Mouse (Mus musculus) effector memory CD4-positive, alpha-beta T cell, adult 5 months (primary cell): ENCODE measurements around the gene Olfr680-ps1. TPM values are rescaled to one million over a fixed set of nuclear protein-coding genes. Genes with fewer than 3 reads are reported as not detected.

Experiments used
- polyA plus RNA-seq: library from polyadenylated mRNA; unstranded; fragments of 100-300 nt; shearing (Covaris generic); gene quantifications from one replicate; pipeline ENCODE4 v1.2.1, GENCODE M21; 2017

Gene Olfr680-ps1
- polyA plus RNA-seq = not detected

DNA sequence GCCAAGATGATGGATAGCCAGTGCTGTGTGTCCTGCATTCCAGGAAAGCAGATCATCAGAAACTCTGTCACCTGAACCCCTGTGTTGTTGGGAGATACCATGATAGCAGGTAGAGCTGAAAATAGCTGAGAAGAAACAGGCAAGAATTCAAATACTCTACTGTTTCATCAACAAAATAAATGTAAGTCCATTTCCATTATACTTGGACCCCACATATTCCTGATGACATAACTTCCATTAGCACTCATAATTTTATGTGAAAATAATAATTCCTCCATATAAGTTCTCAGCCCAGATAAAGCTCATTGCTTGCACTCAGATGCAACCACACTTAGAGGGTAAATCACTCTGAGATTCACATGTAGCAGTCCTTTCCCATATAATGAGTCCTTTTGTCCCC, at the start of gene Olfr680-ps1:
Gene Olfr680-ps1 (minus strand): TSS at position 101 of the 400 bp plus-strand sequence.

DNA sequence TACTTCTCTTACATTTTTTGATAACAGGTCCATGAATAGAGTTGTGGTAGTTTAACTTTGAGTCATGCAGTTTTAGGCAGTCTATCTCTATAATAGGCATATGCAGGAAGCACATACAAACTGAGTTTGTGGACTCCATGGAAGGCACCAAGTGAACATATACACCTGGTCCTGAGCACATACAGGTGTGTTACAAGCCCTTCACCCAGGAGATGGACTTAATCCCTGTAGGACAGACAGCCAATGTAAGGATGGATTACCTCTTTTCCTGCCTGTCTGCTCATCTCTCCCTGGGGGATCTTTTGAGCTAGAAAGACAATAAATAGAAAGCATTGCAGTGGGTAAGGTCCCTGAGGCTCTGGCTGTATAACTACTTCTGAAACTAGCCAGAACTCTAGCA, 23.9 kb upstream of the Olfr680-ps1 start, which contains the start of gene Olfr681:
Gene Olfr681 (plus strand): TSS at position 301 of the 400 bp plus-strand sequence.

GRCm38 (mm10) chr7:105080905-105081304, 11.7 kb downstream of the Olfr680-ps1 start, which contains the start of gene Olfr679:
Gene Olfr679, plus strand, starts transcription at chr7:105081205.

DNA sequence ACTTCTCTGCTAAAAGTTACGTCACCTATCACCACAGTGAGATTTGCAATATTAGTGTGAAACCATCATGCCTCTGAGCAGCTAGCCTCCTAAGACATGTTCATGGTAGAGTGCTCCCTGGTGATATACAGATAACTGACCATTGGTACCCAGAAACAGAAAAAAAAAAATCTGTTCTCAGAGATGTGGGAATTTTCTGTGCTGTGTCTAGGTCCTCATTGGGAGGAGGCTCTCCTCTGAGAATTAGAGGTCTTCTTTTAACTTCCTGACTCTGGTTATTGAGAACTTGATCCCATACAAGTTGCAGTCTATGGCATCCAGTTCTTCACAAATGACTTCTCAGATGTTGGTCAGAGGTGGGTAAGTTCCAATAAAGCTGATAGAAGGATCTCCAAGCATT, 28.4 kb downstream of the Olfr680-ps1 start, which contains the start of gene Olfr678:
Gene Olfr678 (plus strand): TSS at position 301 of the 400 bp plus-strand sequence.

Other genes starting within 250 kb of the Olfr680-ps1 start
- not detected for gene Usp17la, start 235.8 kb downstream of the Olfr680-ps1 start, polyA plus RNA-seq
- gene Olfr665, start 214.8 kb downstream of the Olfr680-ps1 start, polyA plus RNA-seq = not detected
- gene Olfr666, start 196.9 kb downstream of the Olfr680-ps1 start, polyA plus RNA-seq = not detected
- not detected for gene Olfr667, start 171.3 kb downstream of the Olfr680-ps1 start, polyA plus RNA-seq
- gene Olfr668, start 164.8 kb downstream of the Olfr680-ps1 start, polyA plus RNA-seq = not detected
- gene Olfr669, start 158.6 kb downstream of the Olfr680-ps1 start, polyA plus RNA-seq = 0.16 TPM
- gene Olfr670, start 130.2 kb downstream of the Olfr680-ps1 start, polyA plus RNA-seq = 0.12 TPM
- gene Olfr671, start 113.7 kb downstream of the Olfr680-ps1 start, polyA plus RNA-seq = 0.26 TPM
- gene Olfr672, start 90.8 kb downstream of the Olfr680-ps1 start, polyA plus RNA-seq = not detected
- not detected for gene Olfr675, start 64.4 kb downstream of the Olfr680-ps1 start, polyA plus RNA-seq
- gene Olfr676, start 60.1 kb downstream of the Olfr680-ps1 start, polyA plus RNA-seq = not detected
- not detected for gene Olfr677, start 41.4 kb downstream of the Olfr680-ps1 start, polyA plus RNA-seq
- not detected for gene Olfr678, start 28.3 kb downstream of the Olfr680-ps1 start, polyA plus RNA-seq
- not detected for gene Olfr679, start 11.6 kb downstream of the Olfr680-ps1 start, polyA plus RNA-seq
- not detected for gene Olfr681, start 24.0 kb upstream of the Olfr680-ps1 start, polyA plus RNA-seq
- not detected for gene Olfr683, start 54.2 kb upstream of the Olfr680-ps1 start, polyA plus RNA-seq
- gene Olfr684, start 70.8 kb upstream of the Olfr680-ps1 start, polyA plus RNA-seq = not detected
- gene Olfr685, start 93.2 kb upstream of the Olfr680-ps1 start, polyA plus RNA-seq = not detected
- gene Olfr686, start 114.7 kb upstream of the Olfr680-ps1 start, polyA plus RNA-seq = not detected
- not detected for gene Olfr688, start 195.3 kb upstream of the Olfr680-ps1 start, polyA plus RNA-seq
- gene Olfr689, start 218.3 kb upstream of the Olfr680-ps1 start, polyA plus RNA-seq = 0.10 TPM
- not detected for gene Olfr690, start 241.3 kb upstream of the Olfr680-ps1 start, polyA plus RNA-seq
- gene Olfr691, start 249.5 kb upstream of the Olfr680-ps1 start, polyA plus RNA-seq = not detected